Mouse (Mus musculus): ENCODE results near the gene Fgfr2. TPM values are rescaled to one million over a fixed set of nuclear protein-coding genes. Genes with fewer than 3 reads are reported as not detected.

Fgfr2 gene
- polyA plus RNA-seq, 1 experiment from 2014 or later: 67.0 TPM

DNA sequence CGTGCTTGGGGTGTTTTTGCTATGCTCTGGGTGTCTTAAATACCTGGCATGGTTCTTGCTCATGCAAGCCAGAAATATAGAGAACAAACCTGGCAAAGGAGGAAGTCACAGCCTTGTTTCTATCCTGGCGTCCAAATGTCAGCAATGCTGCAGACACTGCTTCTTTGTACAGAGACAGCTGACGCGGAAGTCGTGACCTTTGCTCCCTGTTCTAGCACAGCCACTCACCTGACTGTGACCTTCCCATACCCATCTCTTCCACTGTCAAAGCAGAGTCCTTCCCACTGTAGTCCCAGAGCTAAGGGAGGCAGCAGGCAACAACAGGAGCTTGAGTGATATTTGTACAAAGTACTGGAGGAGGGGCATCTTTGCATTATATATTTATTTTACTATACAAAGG lies 533.5 kb downstream of the Fgfr2 start:
- Histone ChIP-seq H3K4me2 (replicated peaks) (no peak overlapping the region), H3K27ac (peak overlapping the region; percentile 52; the same call in 1 of the 2 replicates)
- ATAC-seq: peak; percentile 46; the same call in 1 of the 2 replicates

DNA sequence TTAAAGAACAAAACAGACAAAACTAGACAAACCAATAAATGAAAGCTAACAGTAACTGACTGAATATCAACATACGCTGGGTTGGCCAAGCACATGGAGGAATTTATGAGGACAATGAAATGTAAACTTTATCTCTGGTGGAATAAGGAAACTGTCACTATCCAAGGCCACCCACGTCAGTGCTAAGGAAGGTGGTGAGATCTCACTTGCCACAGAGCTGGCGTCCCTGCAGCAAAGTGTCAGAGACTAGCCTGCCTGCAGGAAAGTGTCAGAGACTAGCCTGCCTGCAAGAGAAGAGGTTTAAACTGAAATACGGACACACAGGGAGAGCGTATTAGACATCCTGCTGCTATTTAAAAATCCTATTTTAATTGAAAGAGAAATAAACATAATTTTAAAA lies 536.0 kb downstream of the Fgfr2 start:
- Histone ChIP-seq H3K27ac (peak overlapping the region; percentile 64), H3K4me2 (replicated peaks) (peak overlapping the region; percentile 24), H3K36me3 (no peaks in the 10 kb centered on the region), H3K4me1 (replicated peaks) (peaks cover 6% of the 10 kb centered on the region; the same call in 1 of the 2 replicates), H3K27me3 (replicated peaks) (no peaks in the 10 kb centered on the region), H3K9ac (no peak overlapping the region), H3K9me3 (no peaks in the 10 kb centered on the region), H3K4me3 (replicated peaks) (no peak overlapping the region)
- ATAC-seq: peak; percentile 74
- WGBS: 31% methylated on average over 5 of the region's 5 CpGs

More for the DNA sequence above, 533.5 kb downstream of the Fgfr2 start:
- no peak overlapping the region for H3K9ac ChIP-seq
- peaks cover 3% of the 10 kb centered on the region; the same call in 1 of the 2 replicates for H3K4me1 ChIP-seq (replicated peaks)
- no peaks in the 10 kb centered on the region for H3K9me3 ChIP-seq
- whole genome bisulfite sequencing: 42% methylated on average over 5 of the region's 5 CpGs
- no peaks in the 10 kb centered on the region for H3K27me3 ChIP-seq (replicated peaks)
- H3K36me3 ChIP-seq: no peaks in the 10 kb centered on the region
- no peak overlapping the region for H3K4me3 ChIP-seq (replicated peaks)

DNA sequence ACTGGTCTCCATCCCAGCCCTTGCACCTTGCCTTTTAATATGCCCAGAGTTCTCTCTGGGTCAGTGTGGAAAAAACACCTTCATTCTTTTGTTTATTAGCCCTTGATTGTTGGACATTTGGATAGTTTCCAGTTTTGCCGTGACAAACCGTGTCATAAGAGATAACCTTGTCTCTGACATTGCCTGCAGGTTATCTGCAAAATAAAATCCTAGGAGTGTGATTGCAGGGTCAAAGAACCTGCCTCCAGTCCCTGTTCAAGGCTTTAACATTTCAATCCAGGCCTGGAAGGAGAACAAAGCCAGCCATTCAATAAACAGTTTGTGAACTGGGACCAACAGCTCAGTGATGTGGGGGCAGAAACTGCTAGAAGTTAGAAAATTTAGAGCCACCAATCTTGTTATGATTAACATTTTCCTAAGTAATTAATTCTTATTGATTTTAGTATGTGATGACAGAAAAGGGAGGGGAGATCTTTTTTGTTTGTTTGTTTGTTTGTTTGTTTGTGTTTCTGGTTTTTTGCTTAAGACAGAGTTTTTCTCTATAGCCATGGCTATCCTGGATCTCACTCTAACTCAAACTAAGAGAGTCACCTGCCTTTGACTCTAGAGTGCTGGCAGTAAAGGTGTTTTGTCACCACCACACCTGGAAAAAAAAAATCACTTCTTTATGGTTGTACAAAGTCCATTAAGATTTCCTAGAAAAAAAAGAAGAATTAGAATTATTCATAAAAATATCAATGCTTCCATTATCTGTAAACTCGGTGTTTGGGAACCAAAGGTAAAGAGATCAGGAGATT lies 537.3 kb downstream of the Fgfr2 start:
- Histone ChIP-seq H3K27ac (peak overlapping the region; percentile 64; the same call in 1 of the 2 replicates), H3K36me3 (no peaks in the 10 kb centered on the region), H3K9ac (no peak overlapping the region), H3K4me2 (replicated peaks) (no peak overlapping the region), H3K27me3 (replicated peaks) (no peaks in the 10 kb centered on the region), H3K9me3 (no peaks in the 10 kb centered on the region), H3K4me1 (replicated peaks) (peaks cover 6% of the 10 kb centered on the region; the same call in 1 of the 2 replicates), H3K4me3 (replicated peaks) (no peak overlapping the region)
- peak; percentile 59 for ATAC-seq
- WGBS: 36% methylated on average over 3 of the region's 3 CpGs

DNA sequence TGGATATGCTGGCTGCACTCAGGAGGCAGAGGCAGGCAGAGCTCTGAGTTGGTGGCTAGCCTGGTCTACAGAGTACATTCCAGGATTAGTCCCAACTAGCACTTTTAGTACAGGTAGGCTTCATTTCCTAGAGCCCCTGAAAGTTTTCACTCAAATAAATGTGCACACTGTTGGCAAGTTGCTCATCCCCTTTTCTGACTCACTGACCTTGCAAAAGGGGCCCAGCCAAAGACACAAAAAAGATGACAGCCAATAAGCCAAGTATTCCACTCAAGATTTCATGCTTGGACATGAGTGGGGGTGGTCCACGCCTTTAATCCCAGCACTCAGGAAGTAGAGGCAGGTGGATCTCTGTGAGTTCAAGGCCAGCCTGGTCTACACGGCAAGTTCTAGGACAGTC lies 541.7 kb downstream of the Fgfr2 start:
- Histone ChIP-seq H3K27me3 (replicated peaks) (no peaks in the 10 kb centered on the region), H3K4me3 (replicated peaks) (no peak overlapping the region), H3K27ac (peak overlapping the region; percentile 84), H3K4me1 (replicated peaks) (peaks cover 13% of the 10 kb centered on the region), H3K4me2 (replicated peaks) (no peak overlapping the region), H3K36me3 (no peaks in the 10 kb centered on the region), H3K9me3 (no peaks in the 10 kb centered on the region), H3K9ac (no peak overlapping the region)
- no peak for ATAC-seq
- 80% methylated on average over 2 of the region's 2 CpGs for WGBS

DNA sequence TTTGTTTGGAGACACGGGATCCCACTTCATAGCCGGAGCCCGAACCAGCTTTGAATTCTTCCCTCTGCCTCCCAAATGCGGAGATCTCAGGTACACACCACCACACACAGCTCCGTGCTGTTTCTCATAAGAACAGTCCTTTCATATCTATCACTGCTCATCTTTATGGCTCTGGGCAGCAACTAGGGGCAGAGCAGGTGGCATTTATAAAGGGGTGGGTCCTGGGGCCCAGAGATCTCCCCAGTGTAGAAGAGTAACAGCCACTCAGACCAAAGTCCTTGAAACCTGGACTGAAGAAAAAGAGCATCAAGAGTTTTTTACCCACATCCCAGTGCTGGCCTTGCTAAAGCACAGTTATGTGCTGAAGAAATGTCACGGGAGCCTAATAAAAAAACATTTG lies 542.6 kb downstream of the Fgfr2 start:
- peaks cover 13% of the 10 kb centered on the region for H3K4me1 ChIP-seq (replicated peaks)
- H3K9ac ChIP-seq: no peak overlapping the region
- H3K27me3 ChIP-seq (replicated peaks): no peaks in the 10 kb centered on the region
- peak; percentile 64 for ATAC-seq
- H3K36me3 ChIP-seq: no peaks in the 10 kb centered on the region
- peak overlapping the region; percentile 46 for H3K4me2 ChIP-seq (replicated peaks)
- H3K27ac ChIP-seq: peak overlapping the region; percentile 84
- WGBS: 52% methylated on average over 6 of the region's 6 CpGs
- no peaks in the 10 kb centered on the region for H3K9me3 ChIP-seq
- no peak overlapping the region for H3K4me3 ChIP-seq (replicated peaks)

DNA sequence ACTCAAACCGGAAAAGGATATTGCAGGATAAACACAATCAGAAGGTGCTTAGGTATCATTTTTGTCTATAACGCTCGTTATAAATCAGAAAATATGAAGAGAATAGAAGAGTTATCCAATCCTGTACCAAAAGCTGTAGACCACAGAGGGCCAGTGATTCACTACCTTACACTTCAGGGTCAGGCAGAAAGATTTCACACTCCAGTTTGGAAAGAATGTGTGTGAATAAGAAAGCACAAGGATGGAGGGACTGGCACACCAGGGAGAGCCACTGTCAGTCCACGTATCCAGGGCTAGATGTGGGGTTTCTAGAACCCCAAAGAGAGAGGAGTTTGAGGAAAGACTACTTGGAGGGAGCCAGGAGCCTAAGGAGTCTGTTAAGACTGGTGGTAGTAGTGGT lies 546.3 kb downstream of the Fgfr2 start:
- H3K4me1 ChIP-seq (replicated peaks): peaks cover 13% of the 10 kb centered on the region
- no peak for ATAC-seq
- H3K36me3 ChIP-seq: no peaks in the 10 kb centered on the region
- peak overlapping the region; percentile 46 for H3K9ac ChIP-seq
- no peaks in the 10 kb centered on the region for H3K27me3 ChIP-seq (replicated peaks)
- peak overlapping the region; percentile 68 for H3K4me2 ChIP-seq (replicated peaks)
- 0 out of 2 replicates have a peak overlapping the region, but pooled peaks have one; percentile 79 for H3K4me3 ChIP-seq (replicated peaks)
- H3K27ac ChIP-seq: peak overlapping the region; percentile 99
- no peaks in the 10 kb centered on the region for H3K9me3 ChIP-seq
- 43% methylated on average over 4 of the region's 4 CpGs for WGBS

DNA sequence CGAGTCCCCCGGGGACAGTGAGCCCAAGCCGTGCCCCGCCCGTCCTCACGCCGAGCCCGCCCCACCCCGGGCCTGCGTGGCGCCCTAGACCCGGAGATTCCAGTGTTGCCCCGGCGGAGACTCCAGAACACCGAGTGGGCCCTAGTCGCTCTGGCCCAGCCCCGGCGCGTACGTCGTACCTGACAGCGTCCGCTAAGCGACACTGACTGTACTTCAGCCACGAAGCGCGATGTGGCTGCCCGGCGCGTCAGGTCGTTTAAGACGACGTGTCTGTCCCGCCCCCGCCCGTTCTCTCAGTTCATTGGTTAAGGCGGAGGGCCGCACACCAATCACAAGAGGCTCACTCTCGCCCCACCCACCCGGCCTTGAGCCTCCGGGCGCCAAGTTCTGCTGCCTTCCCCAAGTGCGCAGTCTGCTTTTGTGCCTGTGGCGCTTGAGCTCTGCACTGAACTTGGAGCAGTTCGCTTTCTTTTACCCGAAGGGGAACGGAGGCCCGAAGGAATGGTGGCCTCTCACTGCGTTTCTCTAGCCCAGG lies 547.0 kb downstream of the Fgfr2 start, which contains the start of gene Oat:
Oat (minus strand) TSS at position 283 of the 535 bp plus-strand sequence.
- Histone ChIP-seq H3K27ac (peak within 1 kb of the TSS; percentile 99), H3K9ac (peak within 1 kb of the TSS; percentile 80), H3K4me2 (replicated peaks) (peak within 1 kb of the TSS; percentile 72), H3K4me3 (replicated peaks) (peak within 1 kb of the TSS; percentile 79), H3K9me3 (no peaks in the 10 kb centered on the region), H3K27me3 (replicated peaks) (no peaks in the 10 kb centered on the region), H3K4me1 (replicated peaks) (peaks cover 15% of the 10 kb centered on the region), H3K36me3 (no peaks in the 10 kb centered on the region)
- WGBS: 1% methylated on average over 49 of the region's 49 CpGs
- ATAC-seq: peak; percentile 92

DNA sequence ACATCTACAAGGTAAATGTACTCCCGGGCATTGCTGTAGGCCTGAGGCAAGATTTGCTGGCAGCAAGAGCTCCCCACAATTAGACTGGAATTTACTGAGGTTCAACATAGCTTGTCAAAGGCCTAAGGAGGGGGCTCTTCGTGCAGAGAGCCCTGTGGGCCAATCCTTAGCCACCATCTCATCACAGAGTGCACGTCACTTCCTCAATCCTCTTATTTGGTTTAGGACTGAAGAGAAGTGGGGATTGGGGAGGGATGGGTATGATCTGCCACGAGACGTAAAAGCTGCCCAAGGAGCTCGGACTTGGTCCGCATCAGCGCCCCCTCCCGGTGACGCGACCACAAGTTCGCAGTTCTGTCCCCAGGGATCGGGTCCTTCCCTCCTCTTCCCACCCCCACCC lies 547.5 kb downstream of the Fgfr2 start:
- H3K4me1 ChIP-seq (replicated peaks): peaks cover 14% of the 10 kb centered on the region
- H3K4me3 ChIP-seq (replicated peaks): peak overlapping the region; percentile 79
- WGBS: under 1% methylated on average over 13 of the region's 13 CpGs
- no peaks in the 10 kb centered on the region for H3K36me3 ChIP-seq
- peak overlapping the region; percentile 72 for H3K4me2 ChIP-seq (replicated peaks)
- no peaks in the 10 kb centered on the region for H3K27me3 ChIP-seq (replicated peaks)
- H3K9ac ChIP-seq: peak overlapping the region; percentile 80
- H3K9me3 ChIP-seq: no peaks in the 10 kb centered on the region
- H3K27ac ChIP-seq: peak overlapping the region; percentile 99
- peak; percentile 77 for ATAC-seq

DNA sequence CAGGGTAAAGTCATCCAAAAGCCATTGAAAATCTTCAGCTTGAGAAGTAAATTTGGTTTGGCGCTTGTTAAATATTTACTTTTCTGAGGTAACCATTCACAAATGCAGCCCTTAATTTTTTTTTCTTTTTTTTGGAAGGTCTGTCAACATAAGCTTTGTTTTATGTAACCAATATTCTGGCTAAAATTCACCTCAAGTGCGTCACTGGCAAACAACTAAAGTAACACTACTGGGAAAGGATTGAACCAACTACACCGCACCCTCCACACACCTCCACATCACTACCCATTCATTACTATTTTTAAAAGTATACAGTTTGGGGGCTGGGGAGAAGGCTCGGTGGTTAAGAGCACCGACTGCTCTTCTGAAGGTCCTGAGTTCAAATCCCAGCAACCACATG lies 548.5 kb downstream of the Fgfr2 start:
- peak overlapping the region; percentile 79 for H3K4me3 ChIP-seq (replicated peaks)
- no peak for ATAC-seq
- no peak overlapping the region for H3K27ac ChIP-seq
- peaks cover 22% of the 10 kb centered on the region for H3K4me1 ChIP-seq (replicated peaks)
- peak overlapping the region; percentile 23; the same call in 1 of the 2 replicates for H3K9ac ChIP-seq
- no peaks in the 10 kb centered on the region for H3K36me3 ChIP-seq
- H3K4me2 ChIP-seq (replicated peaks): peak overlapping the region; percentile 48
- 54% methylated on average over 5 of the region's 5 CpGs for WGBS
- H3K9me3 ChIP-seq: no peaks in the 10 kb centered on the region
- no peaks in the 10 kb centered on the region for H3K27me3 ChIP-seq (replicated peaks)

DNA sequence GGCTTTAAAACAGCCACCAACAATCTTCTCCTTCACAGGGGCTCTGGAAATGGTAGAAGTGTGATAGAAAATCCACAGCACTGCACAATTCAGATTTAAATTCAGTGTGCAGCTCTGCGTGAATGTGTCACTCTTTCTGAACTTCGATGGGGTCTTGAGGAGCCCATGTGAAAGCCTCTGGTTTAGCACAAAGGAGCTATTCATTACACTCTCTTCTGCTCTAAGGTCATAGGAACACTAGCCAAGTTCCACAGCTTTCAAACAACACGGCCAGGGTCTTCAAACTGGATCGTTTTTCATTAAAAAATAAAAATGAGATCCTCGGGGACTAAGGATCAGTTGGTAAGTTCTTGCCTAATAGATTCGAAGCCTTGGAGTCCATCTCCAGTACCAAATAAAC lies 549.9 kb downstream of the Fgfr2 start:
- H3K9me3 ChIP-seq: no peaks in the 10 kb centered on the region
- peak overlapping the region; percentile 24; the same call in 1 of the 2 replicates for H3K9ac ChIP-seq
- peak overlapping the region; percentile 79 for H3K4me3 ChIP-seq (replicated peaks)
- WGBS: 61% methylated on average over 6 of the region's 6 CpGs
- no peaks in the 10 kb centered on the region for H3K27me3 ChIP-seq (replicated peaks)
- no peak for ATAC-seq
- H3K4me2 ChIP-seq (replicated peaks): peak overlapping the region; percentile 48
- peaks cover 22% of the 10 kb centered on the region for H3K4me1 ChIP-seq (replicated peaks)
- H3K36me3 ChIP-seq: no peaks in the 10 kb centered on the region
- no peak overlapping the region for H3K27ac ChIP-seq

DNA sequence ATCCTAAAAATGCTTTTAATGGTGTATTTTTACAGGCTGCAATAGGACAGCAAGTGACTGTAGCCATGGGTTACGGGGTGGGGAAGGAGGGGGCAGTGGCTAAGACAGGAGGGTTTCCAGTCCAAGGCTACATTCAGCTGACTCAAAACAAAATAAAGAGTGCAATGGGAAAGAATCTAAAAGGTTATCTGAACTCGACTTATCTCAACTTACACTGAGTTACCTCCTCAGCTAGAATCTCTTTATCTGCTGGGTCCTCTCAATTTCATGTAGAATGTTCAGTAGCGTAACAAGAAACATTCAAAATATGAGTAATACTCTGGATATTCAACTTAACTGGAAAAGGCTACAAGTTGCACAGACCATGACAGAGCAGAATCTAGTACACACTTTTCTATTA lies 550.4 kb downstream of the Fgfr2 start:
- ATAC-seq: no peak
- Histone ChIP-seq H3K4me1 (replicated peaks) (peaks cover 22% of the 10 kb centered on the region), H3K4me2 (replicated peaks) (peak overlapping the region; percentile 48), H3K27ac (no peak overlapping the region), H3K4me3 (replicated peaks) (peak overlapping the region; percentile 79), H3K9me3 (no peaks in the 10 kb centered on the region), H3K9ac (peak overlapping the region; percentile 24; the same call in 1 of the 2 replicates), H3K27me3 (replicated peaks) (no peaks in the 10 kb centered on the region), H3K36me3 (no peaks in the 10 kb centered on the region)
- WGBS: 64% methylated on average over 3 of the region's 3 CpGs

DNA sequence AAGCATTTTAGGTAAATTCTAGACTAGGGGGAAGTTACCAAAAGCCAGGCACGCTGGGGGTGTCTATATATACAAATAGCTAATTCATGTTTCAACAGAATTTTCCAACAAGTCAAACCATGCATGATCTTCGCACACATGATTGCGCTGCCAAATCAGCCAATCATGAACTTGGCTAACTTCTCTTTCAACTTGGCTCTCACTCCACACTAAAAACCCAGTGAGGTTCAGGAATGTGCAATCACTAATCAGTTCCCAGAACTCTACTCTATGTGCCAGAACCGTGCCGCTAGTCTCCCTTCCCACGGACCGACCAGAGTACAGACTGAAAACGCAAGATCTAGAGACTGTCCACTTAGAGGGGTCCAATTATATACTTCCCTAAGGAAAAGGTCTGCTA lies 551.7 kb downstream of the Fgfr2 start:
- peak overlapping the region; percentile 39 for H3K4me2 ChIP-seq (replicated peaks)
- H3K4me3 ChIP-seq (replicated peaks): peak overlapping the region; percentile 20
- H3K36me3 ChIP-seq: peaks cover 4% of the 10 kb centered on the region; the same call in 1 of the 2 replicates
- 58% methylated on average over 8 of the region's 8 CpGs for WGBS
- peaks cover 14% of the 10 kb centered on the region; the same call in 1 of the 2 replicates for H3K4me1 ChIP-seq (replicated peaks)
- H3K9me3 ChIP-seq: no peaks in the 10 kb centered on the region
- peak overlapping the region; percentile 27; the same call in 1 of the 2 replicates for H3K9ac ChIP-seq
- no peak for ATAC-seq
- no peak overlapping the region for H3K27ac ChIP-seq
- H3K27me3 ChIP-seq (replicated peaks): no peaks in the 10 kb centered on the region
